Mouse (Mus musculus) brain, embryonic 14.5 days (tissue): Measurements from ENCODE around the gene Mcrip1. TPM values are rescaled to one million over a fixed set of nuclear protein-coding genes. Genes with fewer than 3 reads are reported as not detected.

Source experiments
- DNase-seq: peaks from one replicate; pipeline ENCODE4 v3.0.0-alpha.2; 2011; ENCODE audit warnings: low read depth
- CTCF ChIP-seq: fragments of 200-500 bp; IDR thresholded peaks from 2 replicates; pipeline ENCODE4 v1.5.1; 2012; ENCODE audit warnings: inconsistent platforms, mild to moderate bottlenecking, moderate library complexity, borderline replicate concordance; ENCODE audit not compliant: insufficient read depth, insufficient read length; ENCODE audit errors: extremely low read depth
- POLR2A ChIP-seq: fragments of 200-500 bp; IDR thresholded peaks from 2 replicates; pipeline ENCODE4 v1.6.1; 2012; ENCODE audit warnings: mild to moderate bottlenecking, inconsistent platforms, borderline replicate concordance; ENCODE audit not compliant: poor library complexity, insufficient read depth, insufficient read length, severe bottlenecking; ENCODE audit errors: extremely low read depth
- polyA plus RNA-seq: library from polyadenylated mRNA; depleted of rRNA; stranded (reverse); fragments of >200 nt; gene quantifications from 2 replicates; pipeline ENCODE4 v1.2.3, GENCODE M21; 2012

The Mcrip1 gene
- polyA plus RNA-seq, 1 experiment: 204 TPM

DNA sequence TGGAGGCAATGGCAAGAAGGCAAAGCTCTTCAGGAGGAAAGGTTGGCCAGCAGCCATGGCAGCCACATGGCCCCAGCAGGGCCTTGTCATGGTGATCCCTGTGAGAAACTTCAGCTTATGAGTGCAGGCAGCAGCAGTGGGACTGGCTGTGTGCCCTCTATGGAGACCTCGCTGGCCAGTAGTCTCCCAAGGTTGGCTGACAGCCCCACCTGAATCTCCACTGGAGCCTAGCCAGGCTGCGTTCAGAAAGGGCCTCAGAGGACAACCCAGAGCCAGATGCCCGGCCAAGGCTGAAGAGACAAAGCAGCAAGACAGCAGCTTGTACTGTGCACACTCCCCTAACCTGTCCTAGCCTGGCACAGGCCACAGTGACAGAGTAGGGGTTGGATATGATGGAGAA lies 11.0 kb downstream of the Mcrip1 start:
- no peak for TF ChIP-seq POLR2A
- TF ChIP-seq CTCF: no peak
- peak; percentile 26 for DNase-seq

DNA sequence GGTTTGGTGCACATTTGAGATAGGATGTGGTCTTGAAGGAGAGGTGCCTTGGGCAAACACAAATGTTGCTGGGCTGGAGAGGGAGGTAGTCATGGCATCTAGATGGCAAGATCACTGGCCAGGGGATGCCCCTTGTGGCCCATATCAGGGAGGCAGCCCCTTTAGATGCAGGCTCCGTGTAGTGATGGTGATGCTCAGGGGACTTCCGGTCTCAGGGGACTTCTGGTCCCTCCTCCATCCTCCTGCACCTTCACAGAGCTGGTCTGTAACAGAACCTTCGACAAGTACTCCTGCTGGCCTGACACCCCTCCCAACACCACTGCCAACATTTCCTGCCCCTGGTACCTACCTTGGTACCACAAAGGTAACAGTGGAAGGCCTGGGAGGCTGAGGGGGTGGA lies 13.7 kb downstream of the Mcrip1 start:
- DNase-seq: no peak
- TF ChIP-seq CTCF: no peak
- TF ChIP-seq POLR2A: no peak

DNA sequence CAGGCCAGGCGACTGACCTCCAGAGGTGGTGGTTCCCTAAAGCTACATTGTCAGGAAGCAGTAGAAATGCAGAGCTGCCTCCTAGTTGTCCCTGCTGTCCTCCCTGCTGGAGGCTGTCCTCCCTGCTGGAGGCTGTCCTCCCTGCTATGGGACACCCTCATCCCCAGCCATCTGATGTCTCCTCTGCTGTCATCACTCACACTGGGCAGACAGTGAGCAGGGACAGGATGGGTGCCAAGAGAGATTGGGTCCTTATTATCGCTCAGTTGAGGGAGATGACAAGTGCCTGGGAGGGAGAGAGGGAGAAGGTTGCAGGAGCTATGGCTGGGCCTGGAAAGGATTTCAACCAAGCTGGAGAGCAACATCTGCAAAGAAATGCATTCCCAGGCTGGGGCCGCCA lies 14.4 kb downstream of the Mcrip1 start:
- no peak for DNase-seq
- TF ChIP-seq POLR2A: no peak
- TF ChIP-seq CTCF: no peak

DNA sequence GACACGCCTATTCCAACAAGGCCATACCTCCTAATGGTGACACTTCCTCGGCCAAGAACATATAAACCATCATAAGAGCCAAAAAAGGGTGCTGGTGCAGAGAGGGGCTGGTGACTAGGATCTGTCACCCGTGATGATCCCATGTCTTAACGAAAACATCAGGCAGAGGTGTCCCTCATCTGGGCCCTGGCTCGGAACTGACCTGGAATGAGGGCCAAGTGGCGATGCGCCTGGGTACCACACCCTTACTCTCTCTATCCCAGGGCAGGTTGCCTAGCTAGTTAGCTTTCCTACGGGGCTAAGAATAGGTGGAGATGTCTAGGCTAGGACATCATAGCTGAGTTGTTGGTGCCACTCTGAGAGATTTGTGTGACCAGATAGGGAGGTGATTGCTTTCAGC lies 15.4 kb downstream of the Mcrip1 start:
- DNase-seq: no peak
- no peak for TF ChIP-seq POLR2A
- TF ChIP-seq CTCF: no peak

DNA sequence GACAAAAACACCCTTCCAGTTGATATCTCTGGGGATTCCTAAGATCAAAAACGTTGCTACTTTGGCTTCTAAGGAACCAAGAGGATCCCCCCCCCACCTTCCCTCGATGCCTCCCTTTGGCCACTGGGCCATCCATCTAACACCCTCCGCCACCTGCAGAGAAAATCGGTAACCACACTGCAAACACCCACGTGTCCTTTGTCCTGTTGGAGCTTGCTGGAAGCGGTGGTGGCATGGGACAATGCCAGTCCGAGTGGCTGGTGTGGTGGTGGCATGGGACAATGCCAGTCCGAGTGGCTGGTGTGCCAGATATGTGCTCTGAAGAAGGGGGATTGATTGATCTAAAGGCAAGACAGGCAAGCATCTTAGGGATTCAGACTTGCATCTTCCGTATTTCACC lies 17.9 kb downstream of the Mcrip1 start:
- TF ChIP-seq POLR2A (no peak), CTCF (no peak)
- DNase-seq: no peak

DNA sequence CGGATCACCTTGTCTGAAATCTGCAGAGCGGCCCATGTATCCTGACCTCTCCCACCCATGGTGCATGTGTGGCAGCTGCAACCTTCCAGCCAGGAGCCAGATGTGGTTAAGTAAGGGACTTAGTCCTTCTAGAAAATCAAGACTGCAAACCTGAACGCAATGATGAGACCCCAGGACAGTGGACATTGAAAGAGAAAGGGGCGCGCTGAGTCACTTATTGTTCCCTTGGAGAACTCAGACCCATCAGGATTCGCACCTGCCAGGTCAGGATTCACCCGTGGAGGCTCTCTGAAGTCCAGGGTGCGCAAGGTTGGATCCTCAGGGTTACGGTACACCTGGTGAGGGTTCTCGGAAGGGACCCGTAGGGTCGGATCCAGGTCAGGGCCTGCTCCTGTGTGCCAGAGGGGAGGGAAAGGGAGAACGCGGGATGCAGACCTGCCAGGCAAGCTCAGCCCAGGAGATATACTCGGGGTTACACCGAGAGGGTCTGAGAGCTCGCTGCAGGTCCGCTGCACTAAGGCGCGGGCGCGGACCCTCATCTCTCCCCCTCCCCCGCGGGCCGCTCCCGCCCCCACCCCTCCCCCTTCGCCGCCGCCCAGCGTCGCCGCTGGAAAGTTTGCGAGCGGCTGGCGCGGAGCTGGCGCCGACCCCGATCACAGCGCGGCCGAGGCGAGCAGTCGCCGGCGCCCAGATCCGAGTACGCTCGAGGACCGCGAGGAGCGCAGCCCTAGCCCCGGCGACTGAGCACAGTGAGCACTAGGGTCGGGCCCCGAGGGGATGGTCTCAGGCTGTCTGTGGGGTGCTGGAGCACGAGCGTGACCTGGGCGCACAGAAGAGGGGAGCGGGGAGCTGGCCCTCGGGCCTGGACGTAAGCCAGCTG lies 19.2 kb downstream of the Mcrip1 start, which contains the start of gene Gcgr:
Gcgr (plus strand) TSS at position 615 of the 880 bp plus-strand sequence.
- DNase-seq: peak; percentile 15

DNA sequence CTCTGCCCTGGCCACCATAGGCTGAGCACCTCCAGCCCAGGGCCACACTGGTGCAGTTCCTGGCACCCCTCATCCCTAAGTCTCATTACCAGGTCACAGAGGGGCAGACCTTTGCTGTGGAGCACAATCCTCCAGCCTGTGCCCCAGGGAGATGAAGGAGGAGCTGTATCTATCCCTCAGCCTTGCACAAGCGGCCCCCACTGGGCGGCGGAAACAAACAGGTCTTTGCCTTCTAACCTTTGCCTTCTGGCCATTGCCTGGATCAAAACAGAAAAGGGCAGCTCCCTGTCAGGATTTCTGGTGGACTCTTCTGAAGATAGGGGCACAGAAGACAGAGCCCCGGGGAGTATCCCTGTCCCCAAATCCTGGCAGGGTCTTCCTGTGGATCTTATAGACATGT lies 20.6 kb downstream of the Mcrip1 start:
- TF ChIP-seq CTCF: no peak
- TF ChIP-seq POLR2A: no peak
- no peak for DNase-seq

More for the DNA sequence above, 19.2 kb downstream of the Mcrip1 start, which contains the start of gene Gcgr:
- no peak for TF ChIP-seq CTCF
- no peak for TF ChIP-seq POLR2A

DNA sequence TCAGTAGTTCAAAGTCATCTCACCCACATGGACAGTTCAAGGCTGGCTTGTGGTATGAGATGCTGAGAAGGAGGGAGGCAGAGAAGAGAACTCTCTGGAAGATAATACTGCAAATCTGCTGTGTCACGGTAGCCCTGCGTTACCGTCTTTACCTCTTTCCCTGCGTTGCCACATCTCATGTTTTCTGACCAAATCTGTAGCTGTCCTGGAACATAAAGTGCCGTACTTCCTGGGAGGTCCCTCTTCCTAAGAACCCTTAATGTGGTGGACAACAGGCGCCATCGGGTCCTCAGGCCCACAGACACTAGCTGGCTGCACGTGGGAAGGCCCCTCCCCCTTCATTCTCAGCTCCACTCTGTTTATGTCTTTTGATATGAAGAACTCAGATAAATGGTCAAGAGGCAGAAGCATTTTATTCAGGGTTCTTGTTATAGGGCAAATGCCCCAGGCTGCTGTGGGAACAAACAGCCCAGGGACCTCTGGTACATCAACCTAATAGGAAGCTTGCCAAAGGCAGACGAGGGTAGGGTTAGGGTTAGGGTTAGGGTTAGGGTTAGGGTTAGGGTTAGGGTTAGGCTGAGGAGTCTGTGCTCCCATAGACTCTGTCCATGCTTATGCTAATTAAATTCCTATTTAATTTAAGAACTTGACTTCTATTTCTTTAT lies 21.7 kb downstream of the Mcrip1 start:
- TF ChIP-seq POLR2A (no peak), CTCF (no peak)
- DNase-seq: no peak

DNA sequence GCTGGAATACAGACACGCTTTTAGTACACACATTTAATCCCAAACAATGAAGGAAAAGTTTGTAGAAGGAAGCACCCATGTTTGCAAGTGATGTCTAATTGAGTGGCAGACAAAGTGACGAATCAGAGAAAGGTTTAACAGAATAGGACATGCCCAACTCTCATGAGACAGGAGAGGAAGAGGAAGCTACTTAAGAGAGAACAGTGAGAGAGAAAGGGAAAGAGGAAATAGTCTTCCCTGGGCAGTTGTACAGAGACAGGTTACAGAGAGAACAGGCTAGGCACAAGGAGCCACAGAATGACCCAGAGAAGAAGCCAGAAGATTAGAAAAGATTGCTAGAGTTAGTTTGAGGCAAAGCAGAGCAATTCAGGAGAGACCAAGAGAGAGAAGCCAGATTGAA lies 23.6 kb downstream of the Mcrip1 start:
- TF ChIP-seq POLR2A (no peak), CTCF (no peak)
- DNase-seq: no peak

DNA sequence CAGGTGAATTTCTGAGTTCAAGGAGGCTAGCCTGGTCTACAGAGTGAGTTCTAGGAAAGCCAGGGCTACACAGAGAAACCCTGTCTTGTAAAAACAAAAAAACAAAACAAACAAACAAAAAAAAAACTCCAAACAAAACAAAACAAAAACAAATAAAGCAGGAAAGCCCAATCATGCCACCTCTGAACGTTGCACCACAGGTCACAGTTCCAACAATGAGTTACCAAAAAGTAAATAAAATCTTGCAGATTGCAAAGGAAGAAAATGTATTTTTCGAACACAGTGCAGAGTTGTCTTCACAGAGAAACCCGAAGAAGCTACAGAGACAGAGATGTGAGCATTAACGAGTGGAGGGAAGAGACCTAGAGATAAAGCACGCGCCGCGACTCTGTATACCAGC lies 26.9 kb downstream of the Mcrip1 start:
- DNase-seq: no peak
- no peak for TF ChIP-seq POLR2A
- TF ChIP-seq CTCF: no peak

DNA sequence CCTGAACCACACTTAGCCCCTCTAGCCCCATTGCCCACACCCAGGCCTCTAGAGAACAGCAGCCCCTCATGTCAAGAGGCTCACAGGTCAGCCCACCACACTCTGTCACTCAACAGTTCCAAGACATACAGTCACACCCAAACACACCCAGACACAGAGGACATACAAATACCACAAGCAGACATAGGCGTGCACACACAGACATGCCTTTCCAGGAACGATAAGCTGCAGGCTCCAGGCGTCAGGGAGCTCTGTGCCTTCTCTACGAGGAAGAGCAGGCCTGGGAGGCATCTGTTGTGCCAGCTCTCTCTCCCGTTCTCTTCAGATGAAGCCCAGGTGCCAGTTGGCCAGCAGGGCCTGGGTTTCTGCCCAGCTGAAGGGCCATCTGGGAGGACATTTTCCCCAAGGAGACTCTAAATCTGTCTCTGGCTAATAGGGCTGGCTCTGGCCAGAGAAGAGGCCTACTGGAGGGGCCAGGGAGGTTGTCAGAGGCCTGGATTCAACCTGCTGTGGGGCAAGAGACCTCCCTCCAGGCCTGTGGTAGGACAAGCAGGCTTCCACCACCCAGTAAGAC lies 28.5 kb downstream of the Mcrip1 start:
- TF ChIP-seq CTCF: no peak
- TF ChIP-seq POLR2A: no peak

More for the DNA sequence above, 28.5 kb downstream of the Mcrip1 start:
- DNase-seq: peak; percentile 31
